28 mouse cellular contexts compared by ENCODE assay signal in genomic region chr14:37109975-37110374, GRCm38 (mm10). TPM values are rescaled to one million over a fixed set of nuclear protein-coding genes. Genes with fewer than 3 reads are reported as not detected.
DNase-seq lines count a peak whose midpoint lies in the region; ATAC-seq and TF ChIP-seq lines count a peak whose summit lies in the region.
"Had no signal": no experiment of that assay in that cellular context is flagged by ENCODE, and none has a peak within 500 bp of the region (broad histone marks: within the 10 kb centered on the region; RNA-seq: fewer than 3 reads in every experiment).

No protein-coding gene starts in this region.

- H3K4me3 ChIP-seq in cerebellum, adult 2 months (replicated peaks; ENCODE audit: insufficient read depth, low read depth, low read length): no peak overlapping the region
- no peak overlapping the region for H3K4me3 ChIP-seq in limb, embryonic 12.5 days (replicated peaks)
- H3K4me3 ChIP-seq: embryonic facial prominence, embryonic 15.5 days; forebrain, embryonic 10.5 days; hindbrain, embryonic 15.5 days; stomach, embryonic 15.5 days had no signal

- TF ChIP-seq CTCF in cerebellum, adult 2 months (IDR thresholded peaks at IDR 0.05; ENCODE audit: borderline replicate concordance, insufficient read depth, low read depth, low read length): no peak

- 43% methylated on average over 9 of the region's 9 CpGs for WGBS in cerebellum, adult 2 months
- WGBS in limb, embryonic 12.5 days: 7% methylated on average over 9 of the region's 9 CpGs

- H3K27ac ChIP-seq in cerebellum, adult 2 months (ENCODE audit: insufficient read depth, low read length): 0 out of 2 replicates have a peak overlapping the region, but pooled peaks have one; percentile 21
- H3K27ac ChIP-seq in limb, embryonic 12.5 days: no peak overlapping the region
- H3K27ac ChIP-seq: embryonic facial prominence, embryonic 15.5 days; forebrain, embryonic 10.5 days; hindbrain, embryonic 15.5 days; stomach, embryonic 15.5 days had no signal

- no peak overlapping the region for H3K9ac ChIP-seq in limb, embryonic 12.5 days (replicated peaks)
- H3K9ac ChIP-seq: embryonic facial prominence, embryonic 15.5 days; hindbrain, embryonic 15.5 days; liver, postnatal 0 days; stomach, embryonic 15.5 days had no signal

- no peaks in the 10 kb centered on the region for H3K27me3 ChIP-seq in cerebellum, adult 2 months (ENCODE audit: control insufficient read depth, insufficient read depth, low read length)
- no peaks in the 10 kb centered on the region for H3K27me3 ChIP-seq in limb, embryonic 12.5 days
- H3K27me3 ChIP-seq: embryonic facial prominence, embryonic 15.5 days; hindbrain, embryonic 15.5 days; stomach, embryonic 15.5 days had no signal

- no peak for DNase-seq in cerebellum, adult 2 months
- no peak for DNase-seq in cerebellum, postnatal 10 days
- peak; percentile 18 for DNase-seq in ES-CJ7 (ENCODE audit: low read depth, low spot score)
- no peak for DNase-seq in spleen, postnatal 14 days (ENCODE audit: low spot score in 2 of 2)
- DNase-seq in layer of hippocampus, adult 8-10 months (ENCODE audit: low spot score in 2 of 2): no peak
- DNase-seq in retina, embryonic 14.5 days (ENCODE audit: low spot score): no peak
- DNase-seq: adrenal gland, adult 8-10 months; cerebellum, postnatal 25 days; heart, postnatal 10 days; liver, postnatal 0 days; lung, postnatal 14 days; spleen, adult 18-20 months had no signal

- 0 out of 4 replicates have a peak, but pooled peaks have one; percentile 25 to 37 for ATAC-seq in hematopoietic stem cell, adult 5-6 weeks (replicated peaks in 1 of 2; ENCODE audit: insufficient read depth in 1 of 2, low FRiP score in 2 of 2, low TSS enrichment in 1 of 2, low read depth in 1 of 2, poor library complexity in 2 of 2, severe bottlenecking in 2 of 2)
- no peak for ATAC-seq in limb, embryonic 12.5 days (ENCODE audit: insufficient number of reproducible peaks, insufficient read depth, low FRiP score, low TSS enrichment, low read depth)
- ATAC-seq: CD4-positive, CD25-positive, alpha-beta regulatory T cell, adult 4 months; liver, postnatal 0 days had no signal

- H3K4me2 ChIP-seq in limb, embryonic 12.5 days: peak overlapping the region; percentile 1; the same call in 1 of the 2 replicates
- H3K4me2 ChIP-seq: embryonic facial prominence, embryonic 15.5 days; hindbrain, embryonic 15.5 days; midbrain, embryonic 11.5 days; stomach, embryonic 15.5 days had no signal

- H3K36me3 ChIP-seq in limb, embryonic 12.5 days: no peaks in the 10 kb centered on the region
- H3K36me3 ChIP-seq: embryonic facial prominence, embryonic 15.5 days; forebrain, embryonic 10.5 days; hindbrain, embryonic 15.5 days; stomach, embryonic 15.5 days had no signal

- H3K4me1 ChIP-seq in cerebellum, adult 2 months (ENCODE audit: control insufficient read depth, insufficient read depth, low read length): peaks cover 3% of the 10 kb centered on the region; the same call in 1 of the 2 replicates
- H3K4me1 ChIP-seq in limb, embryonic 12.5 days (replicated peaks): peaks cover 14% of the 10 kb centered on the region
- H3K4me1 ChIP-seq: embryonic facial prominence, embryonic 15.5 days; forebrain, embryonic 10.5 days; stomach, embryonic 15.5 days had no signal

- H3K9me3 ChIP-seq in limb, embryonic 12.5 days: no peaks in the 10 kb centered on the region
- H3K9me3 ChIP-seq: embryonic facial prominence, embryonic 15.5 days; forebrain, embryonic 10.5 days; hindbrain, embryonic 15.5 days; stomach, embryonic 15.5 days had no signal

- no peak for TF ChIP-seq POLR2A in cerebellum, adult 2 months (IDR thresholded peaks at IDR 0.05; ENCODE audit: borderline replicate concordance, insufficient read depth, low read length)

RNA-seq across cellular contexts. Expression of gene 2610528A11Rik, which starts 3.8 kb away (rescaled TPM):
- 0.41 and 0.56 TPM in 2 replicates for polyA plus RNA-seq in cerebellum, adult 2 months (2012; rRNA removed)
- total RNA-seq in hematopoietic stem cell, adult 5-6 weeks (2017): 0.40 and 1.1 TPM in 2 replicates
- 0.59 and 0.68 TPM in 2 replicates for polyA plus RNA-seq in limb, embryonic 12.5 days (2016; fragmentation: Nextera tagmentation; extraction: Ambion mirVana)
- total RNA-seq in layer of hippocampus, adult 8-10 months (2022): 1 to 10 TPM in 1 of 4 experiments, under 1 TPM in 3; 0.64 to 2.0 (median 0.86) TPM
- total RNA-seq: layer of hippocampus, adult 18-20 months; MEL; monocyte, adult 5-6 weeks had no signal
- polyA plus RNA-seq: midbrain, embryonic 11.5 days; neural tube, embryonic 14.5 days had no signal

RNA-seq across cellular contexts. Expression of gene Cdhr1, which starts 11.8 kb away (rescaled TPM):
- polyA plus RNA-seq in cerebellum, adult 2 months (2012; rRNA removed): 1.0 and 1.1 TPM in 2 replicates
- total RNA-seq in hematopoietic stem cell, adult 5-6 weeks (2017): not detected in 2 replicates
- polyA plus RNA-seq in limb, embryonic 12.5 days (2016; fragmentation: Nextera tagmentation; extraction: Ambion mirVana): 0.11 TPM in 1 of 2 replicates, not detected in the other
- total RNA-seq in layer of hippocampus, adult 8-10 months (2022): 1 to 10 TPM; 6.3 to 7.1 (median 6.9) TPM
- total RNA-seq: gastrocnemius, adult 8-10 months; MEL; monocyte, adult 5-6 weeks had no signal
- polyA plus RNA-seq: CD4-positive, CD25-positive, alpha-beta regulatory T cell, adult 4 months; liver, postnatal 0 days had no signal

RNA-seq across cellular contexts. Expression of gene Ghitm, which starts 25.1 kb away (rescaled TPM):
- polyA plus RNA-seq in cerebellum, adult 2 months (2012; rRNA removed): 440 and 450 TPM in 2 replicates
- total RNA-seq in hematopoietic stem cell, adult 5-6 weeks (2017): 107 and 160 TPM in 2 replicates
- polyA plus RNA-seq in limb, embryonic 12.5 days (2016; fragmentation: Nextera tagmentation; extraction: Ambion mirVana): 161 and 167 TPM in 2 replicates
- 100 to 1,000 TPM; 355 to 445 (median 417) TPM for total RNA-seq in layer of hippocampus, adult 8-10 months (2022)

RNA-seq across cellular contexts. Expression of gene Lrit2, which starts 42.2 kb away (rescaled TPM):
- not detected in 2 replicates for polyA plus RNA-seq in cerebellum, adult 2 months (2012; rRNA removed)
- total RNA-seq in hematopoietic stem cell, adult 5-6 weeks (2017): not detected in 2 replicates
- not detected in 2 replicates for polyA plus RNA-seq in limb, embryonic 12.5 days (2016; fragmentation: Nextera tagmentation; extraction: Ambion mirVana)
- total RNA-seq in layer of hippocampus, adult 8-10 months (2022): not detected
- total RNA-seq: adrenal gland, adult 8-10 months; gastrocnemius, adult 8-10 months; heart, postnatal 10 days; layer of hippocampus, adult 18-20 months; left cerebral cortex, adult 18-20 months; MEL; monocyte, adult 5-6 weeks had no signal
- polyA plus RNA-seq: CD4-positive, CD25-positive, alpha-beta regulatory T cell, adult 4 months; embryonic facial prominence, embryonic 15.5 days; forebrain, embryonic 10.5 days; hindbrain, embryonic 15.5 days; kidney, embryonic 14.5 days; limb, embryonic 14.5 days; liver, postnatal 0 days; midbrain, embryonic 11.5 days; neural tube, embryonic 14.5 days; stomach, embryonic 15.5 days had no signal

RNA-seq across cellular contexts. Expression of gene Lrit1, which starts 55.3 kb away (rescaled TPM):
- polyA plus RNA-seq in cerebellum, adult 2 months (2012; rRNA removed): not detected in 2 replicates
- total RNA-seq in hematopoietic stem cell, adult 5-6 weeks (2017): not detected in 2 replicates
- not detected in 2 replicates for polyA plus RNA-seq in limb, embryonic 12.5 days (2016; fragmentation: Nextera tagmentation; extraction: Ambion mirVana)
- total RNA-seq in layer of hippocampus, adult 8-10 months (2022): under 1 TPM in 1 of 4 experiments, not detected in 3; 0.10 TPM
- total RNA-seq: adrenal gland, adult 8-10 months; gastrocnemius, adult 8-10 months; heart, postnatal 10 days; layer of hippocampus, adult 18-20 months; left cerebral cortex, adult 18-20 months; MEL; monocyte, adult 5-6 weeks had no signal
- polyA plus RNA-seq: CD4-positive, CD25-positive, alpha-beta regulatory T cell, adult 4 months; embryonic facial prominence, embryonic 15.5 days; forebrain, embryonic 10.5 days; hindbrain, embryonic 15.5 days; kidney, embryonic 14.5 days; limb, embryonic 14.5 days; midbrain, embryonic 11.5 days; neural tube, embryonic 14.5 days; stomach, embryonic 15.5 days had no signal
